Mouse (Mus musculus): Measurements from ENCODE around the gene Hnrnpk.
"Not testable (repeated sequence)": the region's sequence is repeated elsewhere in the genome, so short reads cannot be mapped to it uniquely, and the experiment has no call there.

The Hnrnpk gene

GRCm38 (mm10) chr13:58389324-58389951, 13.7 kb downstream of the Hnrnpk start:
- DNase-seq (ENCODE audit: low read depth): peak; percentile 37

GRCm38 (mm10) chr13:58388379-58388778, 14.8 kb downstream of the Hnrnpk start:
- no peak for DNase-seq (ENCODE audit: low read depth)

- peak; percentile 90 for DNase-seq (ENCODE audit: low read depth)
These were observed 15.2 kb downstream of the Hnrnpk start for GRCm38 (mm10) chr13:58387948-58388347.

- DNase-seq (ENCODE audit: low read depth): no peak
These were observed 17.6 kb downstream of the Hnrnpk start for GRCm38 (mm10) chr13:58385547-58385920.

GRCm38 (mm10) chr13:58384779-58385546, 18.2 kb downstream of the Hnrnpk start, which contains the start of gene 2210016F16Rik:
Gene 2210016F16Rik, minus strand, starts transcription at chr13:58385225.
- DNase-seq (ENCODE audit: low read depth): peak; percentile 84

GRCm38 (mm10) chr13:58384371-58384770, 18.8 kb downstream of the Hnrnpk start:
- DNase-seq (ENCODE audit: low read depth): no peak

- DNase-seq (ENCODE audit: low read depth): no peak
These were observed 30.0 kb downstream of the Hnrnpk start for GRCm38 (mm10) chr13:58373153-58373470.

GRCm38 (mm10) chr13:58372278-58373152, 30.6 kb downstream of the Hnrnpk start:
- DNase-seq (ENCODE audit: low read depth): no peak

- DNase-seq (ENCODE audit: low read depth): no peak
These were observed 34.3 kb downstream of the Hnrnpk start for GRCm38 (mm10) chr13:58368835-58369234.

GRCm38 (mm10) chr13:58367641-58368040, 35.5 kb downstream of the Hnrnpk start:
- DNase-seq (ENCODE audit: low read depth): no peak

- no peak for DNase-seq (ENCODE audit: low read depth)
These were observed 36.8 kb downstream of the Hnrnpk start for GRCm38 (mm10) chr13:58366373-58366772.

- DNase-seq (ENCODE audit: low read depth): not testable (repeated sequence)
These were observed 38.0 kb downstream of the Hnrnpk start for GRCm38 (mm10) chr13:58365179-58365578.

- DNase-seq (ENCODE audit: low read depth): no peak
These were observed 38.6 kb downstream of the Hnrnpk start for GRCm38 (mm10) chr13:58364353-58365175.

GRCm38 (mm10) chr13:58359304-58359653, 43.9 kb downstream of the Hnrnpk start:
- no peak for DNase-seq (ENCODE audit: low read depth)

GRCm38 (mm10) chr13:58358629-58359303, 44.4 kb downstream of the Hnrnpk start, which contains the start of gene Kif27:
Gene Kif27, minus strand, starts transcription at chr13:58359122.
- DNase-seq (ENCODE audit: low read depth): peak; percentile 96

- DNase-seq (ENCODE audit: low read depth): no peak
These were observed 50.1 kb downstream of the Hnrnpk start for GRCm38 (mm10) chr13:58352996-58353395.

- DNase-seq (ENCODE audit: low read depth): no peak
These were observed 52.5 kb downstream of the Hnrnpk start for GRCm38 (mm10) chr13:58350606-58351005.

GRCm38 (mm10) chr13:58344505-58344904, 58.6 kb downstream of the Hnrnpk start:
- no peak for DNase-seq (ENCODE audit: low read depth)

Data from induced T-regulatory cell, adult 2 months (primary cell).